Mouse (Mus musculus) liver, adult 2 months (tissue): ENCODE data around the gene Ttc33. TPM values are rescaled to one million over a fixed set of nuclear protein-coding genes. Genes with fewer than 3 reads are reported as not detected.
A peak's percentile ranks its signal among the peaks of the same experiment; 100 is the strongest.
"Not testable (repeated sequence)": the region's sequence is repeated elsewhere in the genome, so short reads cannot be mapped to it uniquely, and the experiment has no call there.

ENCODE experiments used
- DNase-seq: peaks from one replicate; pipeline ENCODE4 v3.0.0-alpha.2; 2011; ENCODE audit warnings: low read depth, low spot score; ENCODE audit errors: extremely low read depth
- H3K27ac ChIP-seq: fragments of 200-500 bp; replicated peaks from 2 replicates; pipeline ENCODE4 v1.5.1; 2012; ENCODE audit warnings: low read depth, mild to moderate bottlenecking, control low read depth, inconsistent platforms, low read length; ENCODE audit not compliant: insufficient read depth
- H3K27me3 ChIP-seq: fragments of 200-500 bp; 2 replicates; pipeline ENCODE4 v1.6.1; 2012; ENCODE audit warnings: mild to moderate bottlenecking, moderate library complexity, low read length, inconsistent platforms; ENCODE audit not compliant: control insufficient read depth, insufficient read depth
- H3K36me3 ChIP-seq: fragments of 200-500 bp; 2 replicates; pipeline ENCODE4 v1.6.1; 2012; ENCODE audit warnings: low read length, inconsistent platforms; ENCODE audit not compliant: control insufficient read depth, insufficient read depth
- H3K4me1 ChIP-seq: fragments of 200-500 bp; 2 replicates; pipeline ENCODE4 v1.6.1; 2011; ENCODE audit warnings: low read length; ENCODE audit not compliant: control insufficient read depth, insufficient read depth
- H3K4me3 ChIP-seq: fragments of 200-500 bp; 2 replicates; pipeline ENCODE4 v1.5.1; 2011; ENCODE audit warnings: low read depth, mild to moderate bottlenecking, control low read depth, low read length, moderate library complexity; ENCODE audit not compliant: insufficient read depth
- H3K79me2 ChIP-seq: fragments of 200-500 bp; 2 replicates; pipeline ENCODE4 v1.6.1; 2012; ENCODE audit warnings: inconsistent platforms, mild to moderate bottlenecking, low read length, moderate library complexity; ENCODE audit not compliant: control insufficient read depth, insufficient read depth
- H3K9ac ChIP-seq: fragments of 200-500 bp; 2 replicates; pipeline ENCODE4 v1.6.1; 2012; ENCODE audit warnings: low read depth, mild to moderate bottlenecking, control low read depth, inconsistent platforms, low read length
- CTCF ChIP-seq: fragments of 200-500 bp; IDR thresholded peaks from 2 replicates; pipeline ENCODE4 v1.5.1; 2011; ENCODE audit warnings: low read depth, low read length, control low read depth
- POLR2A ChIP-seq: fragments of 200-500 bp; IDR thresholded peaks from 2 replicates; pipeline ENCODE4 v1.6.1; 2011; ENCODE audit warnings: low read length, control low read depth; ENCODE audit not compliant: insufficient read depth; ENCODE audit errors: extremely low read depth
- WGBS: fragments of 180-500 bp; shearing (Covaris S2); methylation state at CpG from one replicate; pipeline ENCODE4 v1.1.7; 2018; 5-methylcytosine and 5-hydroxymethylcytosine counted together
- polyA plus RNA-seq: library from polyadenylated mRNA; depleted of rRNA; stranded (reverse); fragments of >200 nt; gene quantifications from 2 replicates; pipeline ENCODE4 v1.2.3, GENCODE M21; 2012
- total RNA-seq: library from RNA; depleted of rRNA; stranded (reverse); fragments of >200 nt; gene quantifications from 2 replicates; pipeline ENCODE4 v1.2.3, GENCODE M21; 2014

Ttc33 gene
- total and polyA plus RNA-seq, 2 experiments, result 3.7 to 34.7 TPM

GRCm38 (mm10) chr15:5195987-5196514, 10.7 kb downstream of the Ttc33 start:
- no peaks in the 10 kb centered on the region for H3K27me3 ChIP-seq
- peaks cover 12% of the 10 kb centered on the region for H3K36me3 ChIP-seq
- 8% methylated on average over 4 of the region's 4 CpGs for WGBS
- TF ChIP-seq CTCF, result no peak
- no peak for TF ChIP-seq POLR2A
- peak; percentile 95 for DNase-seq
- peaks cover 23% of the 10 kb centered on the region for H3K4me1 ChIP-seq
- H3K27ac ChIP-seq, result peak overlapping the region; percentile 88
- peaks cover 12% of the 10 kb centered on the region; the same call in 1 of the 2 replicates for H3K79me2 ChIP-seq
- H3K9ac ChIP-seq, result peak overlapping the region; percentile 18; the same call in 1 of the 2 replicates
- H3K4me3 ChIP-seq, result no peak overlapping the region; the same call in 1 of the 2 replicates

- WGBS, result 20% methylated on average over 4 of the region's 4 CpGs
- peak overlapping the region; percentile 88 for H3K27ac ChIP-seq
- H3K79me2 ChIP-seq, result peaks cover 12% of the 10 kb centered on the region; the same call in 1 of the 2 replicates
- peaks cover 11% of the 10 kb centered on the region for H3K36me3 ChIP-seq
- H3K9ac ChIP-seq, result no peak overlapping the region
- no peak for DNase-seq
- TF ChIP-seq CTCF, result no peak
- no peak for TF ChIP-seq POLR2A
- H3K4me3 ChIP-seq, result no peak overlapping the region
- peaks cover 23% of the 10 kb centered on the region for H3K4me1 ChIP-seq
- no peaks in the 10 kb centered on the region for H3K27me3 ChIP-seq
Observed at GRCm38 (mm10) chr15:5196691-5197090, 11.4 kb downstream of the Ttc33 start.

GRCm38 (mm10) chr15:5205222-5205621, 19.9 kb downstream of the Ttc33 start:
- no peak overlapping the region for H3K27ac ChIP-seq
- H3K27me3 ChIP-seq, result no peaks in the 10 kb centered on the region
- H3K79me2 ChIP-seq, result peaks cover under 1% of the 10 kb centered on the region; the same call in 1 of the 2 replicates
- DNase-seq, result no peak
- TF ChIP-seq POLR2A, result no peak
- TF ChIP-seq CTCF, result no peak
- H3K9ac ChIP-seq, result no peak overlapping the region
- peaks cover 4% of the 10 kb centered on the region; the same call in 1 of the 2 replicates for H3K36me3 ChIP-seq
- WGBS, result 93% methylated on average over 9 of the region's 9 CpGs
- no peaks in the 10 kb centered on the region for H3K4me1 ChIP-seq
- no peak overlapping the region for H3K4me3 ChIP-seq

- TF ChIP-seq CTCF (no peak), POLR2A (no peak)
- Histone ChIP-seq H3K27me3 (no peaks in the 10 kb centered on the region), H3K4me1 (no peaks in the 10 kb centered on the region), H3K79me2 (no peaks in the 10 kb centered on the region; the same call in 1 of the 2 replicates), H3K9ac (no peak overlapping the region), H3K4me3 (no peak overlapping the region), H3K36me3 (peaks cover 21% of the 10 kb centered on the region), H3K27ac (no peak overlapping the region)
- DNase-seq, result no peak
- 98% methylated on average over 3 of the region's 3 CpGs for WGBS
Observed at GRCm38 (mm10) chr15:5209116-5209515, 23.8 kb downstream of the Ttc33 start.

GRCm38 (mm10) chr15:5220491-5220890, 35.2 kb downstream of the Ttc33 start:
- no peak overlapping the region for H3K4me3 ChIP-seq
- H3K36me3 ChIP-seq, result peaks cover 17% of the 10 kb centered on the region
- DNase-seq, result no peak
- no peak for TF ChIP-seq CTCF
- no peak for TF ChIP-seq POLR2A
- no peaks in the 10 kb centered on the region for H3K79me2 ChIP-seq
- WGBS, result 78% methylated on average over 6 of the region's 6 CpGs
- no peak overlapping the region for H3K27ac ChIP-seq
- no peaks in the 10 kb centered on the region for H3K27me3 ChIP-seq
- no peak overlapping the region for H3K9ac ChIP-seq
- no peaks in the 10 kb centered on the region for H3K4me1 ChIP-seq

GRCm38 (mm10) chr15:5230746-5231145, 45.4 kb downstream of the Ttc33 start:
- H3K9ac ChIP-seq, H3K27ac ChIP-seq, H3K4me1 ChIP-seq, H3K79me2 ChIP-seq, H3K36me3 ChIP-seq, H3K4me3 ChIP-seq, H3K27me3 ChIP-seq, DNase-seq: not testable (repeated sequence)
- WGBS, result 83% methylated on average over 10 of the region's 10 CpGs
